Mouse (Mus musculus) spleen, adult 2 months (tissue): ENCODE measurements around the gene Hdgf.

Source experiments
- CTCF ChIP-seq: fragments of 200-500 bp; IDR thresholded peaks from 2 replicates; pipeline ENCODE4 v1.5.1; 2011; ENCODE audit warnings: mild to moderate bottlenecking, inconsistent platforms; ENCODE audit not compliant: insufficient read depth, insufficient read length, insufficient replicate concordance; ENCODE audit errors: extremely low read depth
- POLR2A ChIP-seq: fragments of 200-500 bp; IDR thresholded peaks from 2 replicates; pipeline ENCODE4 v1.6.1; 2011; ENCODE audit warnings: low read depth, low read length, inconsistent platforms

DNA sequence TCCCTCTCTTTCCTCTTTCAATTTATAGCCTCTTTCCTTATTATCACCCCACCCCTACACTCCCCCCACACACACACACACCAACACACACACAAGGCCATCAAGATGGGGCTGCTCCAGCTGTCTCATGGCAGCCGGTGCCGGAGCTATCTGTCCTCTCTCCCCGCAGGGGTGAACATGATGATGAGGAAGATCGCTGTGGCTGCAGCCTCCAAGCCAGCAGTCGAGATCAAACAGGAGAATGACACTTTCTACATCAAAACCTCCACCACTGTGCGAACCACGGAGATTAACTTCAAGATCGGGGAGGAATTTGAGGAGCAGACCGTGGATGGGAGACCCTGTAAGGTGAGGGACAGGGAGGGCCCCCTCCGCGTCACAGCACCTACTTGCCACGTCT, 45.8 kb downstream of the Hdgf start:
- TF ChIP-seq POLR2A: no peak
- TF ChIP-seq CTCF: no peak
